Mouse (Mus musculus) embryo, embryonic 10 days (tissue): Measurements from ENCODE around the gene Gper1.

ENCODE experiments used
- DNase-seq: peaks from one replicate; pipeline ENCODE4 v3.0.0-alpha.2; 2015; ENCODE audit warnings: low spot score

Gene Gper1

GRCm38 (mm10) chr5:139411665-139412314 is 11.2 kb upstream of the Gper1 start:
- DNase-seq: no peak

GRCm38 (mm10) chr5:139413545-139413944 is 9.4 kb upstream of the Gper1 start:
- no peak for DNase-seq

GRCm38 (mm10) chr5:139415001-139415400 is 8.0 kb upstream of the Gper1 start:
- no peak for DNase-seq

GRCm38 (mm10) chr5:139416942-139417341 is 6.0 kb upstream of the Gper1 start:
- no peak for DNase-seq

GRCm38 (mm10) chr5:139417480-139417879 is 5.5 kb upstream of the Gper1 start:
- DNase-seq: no peak

- DNase-seq: no peak
Measured at GRCm38 (mm10) chr5:139418110-139418509, 4.8 kb upstream of the Gper1 start.

- peak; percentile 36 for DNase-seq
Measured at GRCm38 (mm10) chr5:139418633-139419032, 4.3 kb upstream of the Gper1 start.

- DNase-seq: no peak
Measured at GRCm38 (mm10) chr5:139425198-139425597, 2.2 kb downstream of the Gper1 start.

- DNase-seq: no peak
Measured at GRCm38 (mm10) chr5:139427001-139427400, 4.0 kb downstream of the Gper1 start.

GRCm38 (mm10) chr5:139427989-139428388 is 5.0 kb downstream of the Gper1 start:
- DNase-seq: no peak

- DNase-seq: no peak
Measured at GRCm38 (mm10) chr5:139429818-139430341, 6.9 kb downstream of the Gper1 start.

- DNase-seq: no peak
Measured at GRCm38 (mm10) chr5:139432333-139432732, 9.4 kb downstream of the Gper1 start.

GRCm38 (mm10) chr5:139432747-139433508 is 10.0 kb downstream of the Gper1 start:
- no peak for DNase-seq

GRCm38 (mm10) chr5:139433842-139434568 is 11.1 kb downstream of the Gper1 start:
- no peak for DNase-seq

GRCm38 (mm10) chr5:139434940-139435339 is 12.0 kb downstream of the Gper1 start:
- DNase-seq: peak; percentile 72

- no peak for DNase-seq
Measured at GRCm38 (mm10) chr5:139437769-139438168, 14.8 kb downstream of the Gper1 start.

GRCm38 (mm10) chr5:139438440-139438839 is 15.5 kb downstream of the Gper1 start:
- no peak for DNase-seq

GRCm38 (mm10) chr5:139440451-139440850 is 17.5 kb downstream of the Gper1 start:
- DNase-seq: no peak

GRCm38 (mm10) chr5:139440926-139441725 is 18.2 kb downstream of the Gper1 start:
- no peak for DNase-seq

- no peak for DNase-seq
Measured at GRCm38 (mm10) chr5:139441726-139442018, 18.7 kb downstream of the Gper1 start.

- DNase-seq: no peak
Measured at GRCm38 (mm10) chr5:139442428-139442827, 19.5 kb downstream of the Gper1 start.

GRCm38 (mm10) chr5:139442962-139443361 is 20.0 kb downstream of the Gper1 start:
- no peak for DNase-seq
